Mouse (Mus musculus) kidney, adult 2 months (tissue): ENCODE results near the gene Wdr83os. TPM values are rescaled to one million over a fixed set of nuclear protein-coding genes. Genes with fewer than 3 reads are reported as not detected.

ENCODE experiments used
- DNase-seq: peaks from one replicate; pipeline ENCODE4 v3.0.0; 2021
- H3K27ac ChIP-seq: fragments of 200-500 bp; 2 replicates; pipeline ENCODE4 v1.5.1; 2012; ENCODE audit warnings: low read depth, low read length, control low read depth, inconsistent platforms; ENCODE audit not compliant: insufficient read depth
- H3K27me3 ChIP-seq: fragments of 200-500 bp; replicated peaks from 2 replicates; pipeline ENCODE4 v1.6.1; 2012; ENCODE audit warnings: mild to moderate bottlenecking, moderate library complexity, low read length, inconsistent platforms; ENCODE audit not compliant: control insufficient read depth, insufficient read depth
- H3K36me3 ChIP-seq: fragments of 200-500 bp; 2 replicates; pipeline ENCODE4 v1.6.1; 2012; ENCODE audit warnings: mild to moderate bottlenecking, moderate library complexity, low read length, inconsistent platforms; ENCODE audit not compliant: control insufficient read depth, insufficient read depth
- H3K4me1 ChIP-seq: fragments of 200-500 bp; 2 replicates; pipeline ENCODE4 v1.6.1; 2011; ENCODE audit warnings: low read length; ENCODE audit not compliant: control insufficient read depth, insufficient read depth
- H3K4me3 ChIP-seq: fragments of 200-500 bp; 2 replicates; pipeline ENCODE4 v1.5.1; 2011; ENCODE audit warnings: mild to moderate bottlenecking, low read depth, low read length, control low read depth; ENCODE audit not compliant: insufficient read depth
- CTCF ChIP-seq: fragments of 200-500 bp; conservative IDR thresholded peaks from 2 replicates; pipeline ENCODE4 v1.5.1; 2011; ENCODE audit warnings: low read depth, mild to moderate bottlenecking, control low read depth, low read length, moderate library complexity, mixed read lengths; ENCODE audit not compliant: insufficient read depth, insufficient read length
- POLR2A ChIP-seq: fragments of 200-500 bp; IDR thresholded peaks from one replicate; pipeline ENCODE4 v1.6.1; 2011; ENCODE audit warnings: low read depth, low read length, control low read depth
- WGBS: fragments of 180-500 bp; shearing (Covaris S2); methylation state at CpG from one replicate; pipeline ENCODE4 v1.1.7; 2018; 5-methylcytosine and 5-hydroxymethylcytosine counted together
- polyA plus RNA-seq: library from polyadenylated mRNA; depleted of rRNA; stranded (reverse); fragments of >200 nt; gene quantifications from 2 replicates; pipeline ENCODE4 v1.2.3, GENCODE M21; 2012

Gene Wdr83os
- polyA plus RNA-seq, 1 experiment: 157 TPM

- Histone ChIP-seq H3K4me3 (no peak overlapping the region), H3K27ac (no peak overlapping the region), H3K36me3 (no peaks in the 10 kb centered on the region), H3K27me3 (no peaks in the 10 kb centered on the region), H3K4me1 (peaks cover 5% of the 10 kb centered on the region; the same call in 1 of the 2 replicates)
- TF ChIP-seq POLR2A: no peak
- no peak for TF ChIP-seq CTCF
- DNase-seq: no peak
- WGBS: 92% methylated on average over 4 of the region's 4 CpGs
These were observed 17.9 kb upstream of the Wdr83os start for GRCm38 (mm10) chr8:85062603-85063002.

- Histone ChIP-seq H3K36me3 (no peaks in the 10 kb centered on the region), H3K4me3 (no peak overlapping the region), H3K4me1 (peaks cover 5% of the 10 kb centered on the region; the same call in 1 of the 2 replicates), H3K27ac (no peak overlapping the region), H3K27me3 (no peaks in the 10 kb centered on the region)
- no peak for TF ChIP-seq POLR2A
- TF ChIP-seq CTCF: no peak
- WGBS: 20% methylated on average over 2 of the region's 2 CpGs
- peak; percentile 95 for DNase-seq
These were observed 15.3 kb upstream of the Wdr83os start for GRCm38 (mm10) chr8:85065213-85065612.

GRCm38 (mm10) chr8:85067155-85067554 lies 13.4 kb upstream of the Wdr83os start:
- Histone ChIP-seq H3K27ac (no peak overlapping the region), H3K27me3 (no peaks in the 10 kb centered on the region), H3K4me3 (no peak overlapping the region), H3K36me3 (no peaks in the 10 kb centered on the region), H3K4me1 (peaks cover 6% of the 10 kb centered on the region; the same call in 1 of the 2 replicates)
- TF ChIP-seq CTCF (no peak), POLR2A (no peak)
- 93% methylated on average over 2 of the region's 2 CpGs for WGBS
- DNase-seq: no peak

DNA sequence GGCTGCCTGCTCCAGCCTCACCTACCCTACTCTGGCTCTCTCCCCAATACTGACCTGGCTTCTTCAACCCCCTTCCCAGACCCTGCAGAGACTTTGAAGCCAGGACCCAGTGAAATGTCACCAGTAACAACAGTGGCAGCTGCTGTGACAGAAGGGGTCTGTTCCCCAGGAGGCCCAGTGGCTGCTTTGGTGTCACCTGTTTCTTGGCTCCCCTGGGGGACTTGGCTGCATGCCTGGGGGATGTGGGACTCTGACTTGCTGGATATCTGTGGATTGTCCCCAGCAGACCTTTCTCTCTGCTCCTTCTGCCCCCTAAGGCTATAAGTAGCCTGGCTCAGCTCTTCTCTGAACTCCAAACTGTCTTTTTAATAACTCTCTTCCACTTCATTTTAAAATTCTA lies 12.6 kb upstream of the Wdr83os start, which contains the start of gene Gm5741:
Gene Gm5741 (minus strand): TSS at position 1 of the 400 bp plus-strand sequence.
- H3K4me3 ChIP-seq: no peak within 1 kb of the TSS
- H3K4me1 ChIP-seq: peaks cover 10% of the 10 kb centered on the region; the same call in 1 of the 2 replicates
- no peaks in the 10 kb centered on the region for H3K36me3 ChIP-seq
- H3K27ac ChIP-seq: no peak within 1 kb of the TSS
- no peaks in the 10 kb centered on the region for H3K27me3 ChIP-seq
- DNase-seq: no peak
- TF ChIP-seq POLR2A (no peak), CTCF (no peak)

DNA sequence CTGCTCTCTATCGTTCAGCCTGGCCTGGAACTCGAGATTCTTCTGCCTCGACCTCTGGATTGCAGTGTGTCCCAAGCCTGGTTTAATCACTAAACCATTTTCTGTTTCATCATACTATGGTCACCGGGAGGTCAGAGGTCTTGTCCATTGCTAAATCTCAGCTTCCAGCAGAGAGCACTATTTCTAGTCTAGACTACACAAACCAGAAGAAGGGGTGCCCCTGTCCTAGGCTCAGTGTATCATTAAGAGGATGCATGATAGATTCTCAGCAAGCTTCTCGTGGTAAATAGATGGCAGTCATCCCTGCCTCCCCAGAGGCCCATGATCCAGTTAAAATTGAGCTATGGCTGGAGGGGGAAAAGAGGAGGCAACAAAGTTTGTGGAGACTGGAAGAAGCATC lies 9.5 kb upstream of the Wdr83os start:
- peaks cover 10% of the 10 kb centered on the region; the same call in 1 of the 2 replicates for H3K4me1 ChIP-seq
- H3K27ac ChIP-seq: peak overlapping the region; percentile 90
- H3K36me3 ChIP-seq: no peaks in the 10 kb centered on the region
- peak; percentile 79 for DNase-seq
- peak overlapping the region; percentile 76 for H3K4me3 ChIP-seq
- no peaks in the 10 kb centered on the region for H3K27me3 ChIP-seq
- WGBS: 47% methylated on average over 5 of the region's 5 CpGs
- TF ChIP-seq CTCF: no peak
- no peak for TF ChIP-seq POLR2A

GRCm38 (mm10) chr8:85071514-85072281 lies 8.8 kb upstream of the Wdr83os start, which contains the start of gene Dhps:
TSS of gene Dhps (plus strand) at chr8:85071757.
- peak; percentile 95 for DNase-seq
- Histone ChIP-seq H3K4me3 (peak within 1 kb of the TSS; percentile 76), H3K4me1 (peaks cover 10% of the 10 kb centered on the region; the same call in 1 of the 2 replicates), H3K36me3 (no peaks in the 10 kb centered on the region), H3K27me3 (no peaks in the 10 kb centered on the region), H3K27ac (peak within 1 kb of the TSS; percentile 90)
- TF ChIP-seq CTCF (no peak), POLR2A (peak; percentile 38)
- under 1% methylated on average over 68 of the region's 68 CpGs for WGBS

GRCm38 (mm10) chr8:85072364-85072929 lies 8.1 kb upstream of the Wdr83os start:
- no peaks in the 10 kb centered on the region for H3K36me3 ChIP-seq
- H3K4me1 ChIP-seq: peaks cover 10% of the 10 kb centered on the region; the same call in 1 of the 2 replicates
- H3K27me3 ChIP-seq: no peaks in the 10 kb centered on the region
- 22% methylated on average over 9 of the region's 9 CpGs for WGBS
- peak overlapping the region; percentile 76 for H3K4me3 ChIP-seq
- TF ChIP-seq CTCF: no peak
- DNase-seq: no peak
- peak overlapping the region; percentile 54 for H3K27ac ChIP-seq
